Mouse (Mus musculus) liver, embryonic 11.5 days (tissue): ENCODE measurements around the gene Emcn. TPM values are rescaled to one million over a fixed set of nuclear protein-coding genes. Genes with fewer than 3 reads are reported as not detected.

Experiments
- ATAC-seq: fragments of 200-750 bp; cut with Nextera tagmentation; replicated peaks from 2 replicates; pipeline ENCODE4 v1.8.0; 2017; ENCODE audit warnings: moderate number of reproducible peaks, mild to moderate bottlenecking, moderate TSS enrichment, moderate library complexity; ENCODE audit not compliant: low FRiP score
- DNase-seq: peaks from one replicate; pipeline ENCODE4 v3.0.0-alpha.2; 2017; ENCODE audit warnings: low spot score
- H3K27ac ChIP-seq: fragments of 300-500 bp; sonication (generic); 2 replicates; pipeline ENCODE4 v1.5.1; 2014; ENCODE audit warnings: mild to moderate bottlenecking, low read depth, low read length, control low read depth
- H3K27me3 ChIP-seq: fragments of 300-500 bp; sonication (generic); replicated peaks from 2 replicates; pipeline ENCODE4 v1.6.1; 2014; ENCODE audit warnings: low read length, mixed read lengths; ENCODE audit not compliant: control insufficient read depth, insufficient read depth
- H3K36me3 ChIP-seq: fragments of 300-500 bp; sonication (generic); 2 replicates; pipeline ENCODE4 v1.6.1; 2014; ENCODE audit warnings: mild to moderate bottlenecking, low read length, moderate library complexity, mixed read lengths; ENCODE audit not compliant: control insufficient read depth, insufficient read depth
- H3K4me1 ChIP-seq: fragments of 300-500 bp; sonication (generic); replicated peaks from 2 replicates; pipeline ENCODE4 v1.6.1; 2014; ENCODE audit warnings: low read length, mixed read lengths; ENCODE audit not compliant: control insufficient read depth, insufficient read depth
- H3K4me2 ChIP-seq: fragments of 300-500 bp; sonication (generic); 2 replicates; pipeline ENCODE4 v1.6.1; 2014; ENCODE audit warnings: mild to moderate bottlenecking, control low read depth, moderate library complexity
- H3K4me3 ChIP-seq: fragments of 300-500 bp; sonication (generic); 2 replicates; pipeline ENCODE4 v1.5.1; 2014; ENCODE audit warnings: low read depth, low read length, control low read depth
- H3K9ac ChIP-seq: fragments of 300-500 bp; sonication (generic); 2 replicates; pipeline ENCODE4 v1.6.1; 2014; ENCODE audit warnings: low read depth, low read length, control low read depth
- H3K9me3 ChIP-seq: fragments of 300-500 bp; sonication (generic); 2 replicates; pipeline ENCODE4 v1.6.1; 2016; ENCODE audit warnings: low read length, inconsistent platforms, mixed read lengths; ENCODE audit not compliant: control insufficient read depth
- WGBS: fragments of 180-500 bp; shearing (Covaris S2); extraction: QIAGEN DNeasy Blood & Tissue Kit; methylation state at CpG from one replicate; pipeline ENCODE4 v1.1.7; 2014; 5-methylcytosine and 5-hydroxymethylcytosine counted together
- polyA plus RNA-seq: library from polyadenylated mRNA; unstranded; fragments of >200 nt; fragmentation: Nextera tagmentation; extraction: Ambion mirVana; gene quantifications from 2 replicates; pipeline ENCODE4 v1.2.1, GENCODE M21; 2014

Gene Emcn
- polyA plus RNA-seq, 1 experiment from 2014 or later, result 11.6 TPM

- Histone ChIP-seq H3K27me3 (no peaks in the 10 kb centered on the region), H3K4me2 (no peak overlapping the region), H3K4me1 (no peaks in the 10 kb centered on the region), H3K4me3 (no peak overlapping the region), H3K27ac (no peak overlapping the region), H3K9me3 (no peaks in the 10 kb centered on the region), H3K36me3 (no peaks in the 10 kb centered on the region), H3K9ac (no peak overlapping the region)
- DNase-seq, result no peak
- ATAC-seq, result no peak
- 82% methylated on average over 2 of the region's 2 CpGs for WGBS
Measured at GRCm38 (mm10) chr3:137318371-137318770, 22.5 kb upstream of the Emcn start.

GRCm38 (mm10) chr3:137319950-137320349, 20.9 kb upstream of the Emcn start:
- no peaks in the 10 kb centered on the region for H3K9me3 ChIP-seq
- ATAC-seq, result no peak
- DNase-seq, result no peak
- no peaks in the 10 kb centered on the region for H3K4me1 ChIP-seq
- H3K4me2 ChIP-seq, result no peak overlapping the region
- H3K27me3 ChIP-seq, result no peaks in the 10 kb centered on the region
- H3K27ac ChIP-seq, result no peak overlapping the region
- H3K4me3 ChIP-seq, result no peak overlapping the region
- no peaks in the 10 kb centered on the region for H3K36me3 ChIP-seq
- no peak overlapping the region for H3K9ac ChIP-seq
- 45% methylated on average over 1 of the region's 1 CpGs for WGBS

- Histone ChIP-seq H3K4me1 (no peaks in the 10 kb centered on the region), H3K27ac (no peak overlapping the region), H3K9ac (no peak overlapping the region), H3K9me3 (no peaks in the 10 kb centered on the region), H3K4me3 (no peak overlapping the region), H3K4me2 (no peak overlapping the region), H3K36me3 (no peaks in the 10 kb centered on the region), H3K27me3 (no peaks in the 10 kb centered on the region)
- DNase-seq (no peak), ATAC-seq (no peak)
- WGBS, result 60% methylated on average over 12 of the region's 12 CpGs
Measured at GRCm38 (mm10) chr3:137322304-137322703, 18.6 kb upstream of the Emcn start.

GRCm38 (mm10) chr3:137329898-137330297, 11.0 kb upstream of the Emcn start:
- whole genome bisulfite sequencing, result 82% methylated on average over 9 of the region's 9 CpGs
- Histone ChIP-seq H3K36me3 (no peaks in the 10 kb centered on the region), H3K27ac (no peak overlapping the region), H3K4me2 (no peak overlapping the region), H3K27me3 (no peaks in the 10 kb centered on the region), H3K4me3 (no peak overlapping the region), H3K9ac (no peak overlapping the region), H3K4me1 (no peaks in the 10 kb centered on the region), H3K9me3 (no peaks in the 10 kb centered on the region)
- DNase-seq, result no peak
- no peak for ATAC-seq

- H3K27me3 ChIP-seq, result no peaks in the 10 kb centered on the region
- H3K4me1 ChIP-seq, result no peaks in the 10 kb centered on the region
- WGBS, result 60% methylated on average over 4 of the region's 4 CpGs
- no peak overlapping the region for H3K4me2 ChIP-seq
- ATAC-seq (no peak), DNase-seq (no peak)
- no peaks in the 10 kb centered on the region for H3K36me3 ChIP-seq
- H3K4me3 ChIP-seq, result no peak overlapping the region
- H3K9me3 ChIP-seq, result no peaks in the 10 kb centered on the region
- H3K27ac ChIP-seq, result no peak overlapping the region
- no peak overlapping the region for H3K9ac ChIP-seq
Measured at GRCm38 (mm10) chr3:137330950-137331349, 9.9 kb upstream of the Emcn start.

GRCm38 (mm10) chr3:137332531-137332930, 8.3 kb upstream of the Emcn start:
- Histone ChIP-seq H3K4me3 (no peak overlapping the region), H3K4me1 (no peaks in the 10 kb centered on the region), H3K9ac (no peak overlapping the region), H3K9me3 (no peaks in the 10 kb centered on the region), H3K36me3 (no peaks in the 10 kb centered on the region), H3K27me3 (no peaks in the 10 kb centered on the region), H3K4me2 (no peak overlapping the region), H3K27ac (no peak overlapping the region)
- ATAC-seq (no peak), DNase-seq (no peak)
- WGBS, result 71% methylated on average over 4 of the region's 4 CpGs

- WGBS, result 89% methylated on average over 4 of the region's 4 CpGs
- H3K27ac ChIP-seq, result no peak overlapping the region
- H3K36me3 ChIP-seq, result no peaks in the 10 kb centered on the region
- no peak overlapping the region for H3K4me2 ChIP-seq
- no peak overlapping the region for H3K4me3 ChIP-seq
- DNase-seq (no peak), ATAC-seq (no peak)
- H3K9ac ChIP-seq, result no peak overlapping the region
- H3K27me3 ChIP-seq, result no peaks in the 10 kb centered on the region
- H3K9me3 ChIP-seq, result no peaks in the 10 kb centered on the region
- H3K4me1 ChIP-seq, result no peaks in the 10 kb centered on the region
Measured at GRCm38 (mm10) chr3:137335957-137336356, 4.9 kb upstream of the Emcn start.

- ATAC-seq, result no peak
Measured at GRCm38 (mm10) chr3:137343446-137343845, 2.6 kb downstream of the Emcn start.

GRCm38 (mm10) chr3:137351882-137352281, 11.0 kb downstream of the Emcn start:
- no peak overlapping the region for H3K27ac ChIP-seq
- no peak for ATAC-seq

More at GRCm38 (mm10) chr3:137343446-137343845, 2.6 kb downstream of the Emcn start:
- Histone ChIP-seq H3K4me2 (no peak overlapping the region), H3K9me3 (no peaks in the 10 kb centered on the region), H3K27me3 (no peaks in the 10 kb centered on the region), H3K36me3 (no peaks in the 10 kb centered on the region), H3K9ac (no peak overlapping the region), H3K4me1 (no peaks in the 10 kb centered on the region), H3K27ac (no peak overlapping the region), H3K4me3 (no peak overlapping the region)
- WGBS, result 64% methylated on average over 5 of the region's 5 CpGs
- DNase-seq, result no peak

More at GRCm38 (mm10) chr3:137351882-137352281, 11.0 kb downstream of the Emcn start:
- Histone ChIP-seq H3K9ac (no peak overlapping the region), H3K4me2 (no peak overlapping the region), H3K9me3 (no peaks in the 10 kb centered on the region), H3K4me3 (no peak overlapping the region), H3K27me3 (no peaks in the 10 kb centered on the region), H3K36me3 (no peaks in the 10 kb centered on the region), H3K4me1 (no peaks in the 10 kb centered on the region)
- no peak for DNase-seq
- 65% methylated on average over 5 of the region's 5 CpGs for WGBS
